Mouse (Mus musculus) gastrocnemius, postnatal 4 days (tissue): ENCODE measurements around the gene Sgta. TPM values are rescaled to one million over a fixed set of nuclear protein-coding genes. Genes with fewer than 3 reads are reported as not detected.

Experiments used
- microRNA-seq: library from miRNA; unstranded; fragments of <30 nt; microRNA quantifications from one replicate; pipeline ENCODE4 v1.2.0, GENCODE M21; 2021
- total RNA-seq, 2 experiments: library from RNA; stranded (reverse); gene quantifications; 2 replicates each; pipeline ENCODE4 v1.2.3; 2021

Gene Sgta
- total RNA-seq, 2 experiments from 2014 or later: 98.0 to 100 TPM

Small RNAs within 50 kb of the gene (microRNA-seq; reads per million reads assigned to microRNA genes)
- gene Mir5615-1 (not detected), gene Mir5615-2 (not detected)

Other genes with a start within 250 kb of the Sgta start
- gene Jsrp1, start 246.7 kb downstream of the Sgta start, total RNA-seq: 100 to 1,000 TPM; 199 to 230 TPM
- gene Oaz1, start 233.5 kb downstream of the Sgta start, total RNA-seq: 100 to 1,000 TPM; 785 to 853 TPM
- gene Lingo3, start 216.1 kb downstream of the Sgta start, total RNA-seq: 10 to 100 TPM; 21.5 to 22.1 TPM
- gene Lsm7, start 205.0 kb downstream of the Sgta start, total RNA-seq: 10 to 100 TPM; 53.7 to 54.2 TPM
- gene Sppl2b, start 204.9 kb downstream of the Sgta start, total RNA-seq: 10 to 100 TPM; 30.9 to 38.6 TPM
- under 1 TPM in 1 of 2 experiments, not detected in 1; 0.10 TPM for gene Tmprss9, start 188.3 kb downstream of the Sgta start, total RNA-seq
- gene Timm13, start 159.2 kb downstream of the Sgta start, total RNA-seq: 100 to 1,000 TPM; 120 to 134 TPM
- gene Lmnb2, start 141.9 kb downstream of the Sgta start, total RNA-seq: 10 to 100 TPM; 46.8 to 50.5 TPM
- gene Gadd45b, start 130.1 kb downstream of the Sgta start, total RNA-seq: 10 to 100 TPM; 13.5 to 16.3 TPM
- 1 to 10 TPM; 1.9 to 2.0 TPM for gene Gng7, start 45.2 kb downstream of the Sgta start, total RNA-seq
- under 1 TPM in 1 of 2 experiments, not detected in 1; 0.10 TPM for gene Diras1, start 34.5 kb downstream of the Sgta start, total RNA-seq
- gene Slc39a3, start 22.8 kb downstream of the Sgta start, total RNA-seq: 10 to 100 TPM; 11.2 to 11.9 TPM
- 10 to 100 TPM; 40.6 to 44.0 TPM for gene Thop1, start 9.9 kb upstream of the Sgta start, total RNA-seq
- gene Creb3l3, start 38.7 kb upstream of the Sgta start, total RNA-seq: 1 to 10 TPM; 1.2 to 1.5 TPM
- 100 to 1,000 TPM; 148 to 152 TPM for gene Map2k2, start 45.7 kb upstream of the Sgta start, total RNA-seq
- 10 to 100 TPM; 37.7 to 42.0 TPM for gene Zbtb7a, start 75.0 kb upstream of the Sgta start, total RNA-seq
- 10 to 100 TPM; 22.1 to 22.5 TPM for gene Pias4, start 107.7 kb upstream of the Sgta start, total RNA-seq
- gene Eef2, start 116.5 kb upstream of the Sgta start, total RNA-seq: 1,000 to 10,000 TPM; 1,324 to 1,404 TPM
- gene Dapk3, start 122.8 kb upstream of the Sgta start, total RNA-seq: 10 to 100 TPM; 40.2 to 41.4 TPM
- gene 4930442H23Rik, start 123.7 kb upstream of the Sgta start, total RNA-seq: not detected
- gene Nmrk2, start 141.9 kb upstream of the Sgta start, total RNA-seq: 1 to 10 TPM; 1.2 to 1.5 TPM
- gene Atcay, start 170.7 kb upstream of the Sgta start, total RNA-seq: under 1 TPM; 0.08 to 0.12 TPM
- gene Zfr2, start 173.0 kb upstream of the Sgta start, total RNA-seq: 1 to 10 TPM; 4.3 to 5.6 TPM
- under 1 TPM; 0.34 to 0.78 TPM for gene Matk, start 192.8 kb upstream of the Sgta start, total RNA-seq
- gene Mrpl54, start 206.8 kb upstream of the Sgta start, total RNA-seq: 10 to 100 TPM; 90.0 to 97.6 TPM
- gene Apba3, start 206.8 kb upstream of the Sgta start, total RNA-seq: 10 to 100 TPM; 49.2 to 50.2 TPM
- gene Tjp3, start 231.4 kb upstream of the Sgta start, total RNA-seq: under 1 TPM; 0.25 to 0.44 TPM
- gene Pip5k1c, start 232.8 kb upstream of the Sgta start, total RNA-seq: 10 to 100 TPM; 35.8 TPM